Mouse (Mus musculus): ENCODE measurements around the gene Cst13. TPM values are rescaled to one million over a fixed set of nuclear protein-coding genes. Genes with fewer than 3 reads are reported as not detected.

Gene Cst13
- polyA plus RNA-seq, 1 experiment from 2014 or later: not detected

- peaks cover 26% of the 10 kb centered on the region for H3K4me1 ChIP-seq (ENCODE audit: insufficient read depth)
- no peaks in the 10 kb centered on the region for H3K9me3 ChIP-seq (ENCODE audit: low read length)
- H3K4me2 ChIP-seq (ENCODE audit: low read depth, low read length): peak overlapping the region; percentile 82
- 0 out of 2 replicates have a peak overlapping the region, but pooled peaks have one; percentile 26 for H3K27ac ChIP-seq (ENCODE audit: low read depth)
- H3K27me3 ChIP-seq (ENCODE audit: insufficient read depth, low read length): no peaks in the 10 kb centered on the region
- ATAC-seq (no peak), DNase-seq (no peak)
- WGBS (ENCODE audit: insufficient replicate concordance): 22% methylated on average over 3 of the region's 3 CpGs
- H3K9ac ChIP-seq (replicated peaks): peak overlapping the region; percentile 34; the same call in 1 of the 2 replicates
- H3K36me3 ChIP-seq (replicated peaks; ENCODE audit: insufficient read depth, low read length): peaks cover 14% of the 10 kb centered on the region
- H3K4me3 ChIP-seq (ENCODE audit: low read depth, low read length): peak overlapping the region; percentile 87
- TF ChIP-seq CTCF (IDR thresholded peaks at IDR 0.05; ENCODE audit: low read depth): no peak
- TF ChIP-seq EP300 (IDR thresholded peaks at IDR 0.05; ENCODE audit: low read depth): no peak
Observed at GRCm38 (mm10) chr2:148874224-148874616, 54.3 kb downstream of the Cst13 start.

GRCm38 (mm10) chr2:148874617-148875334 is 54.9 kb downstream of the Cst13 start:
- Histone ChIP-seq H3K4me1 (ENCODE audit: insufficient read depth) (peaks cover 28% of the 10 kb centered on the region), H3K4me2 (ENCODE audit: low read depth, low read length) (peak overlapping the region; percentile 82), H3K36me3 (replicated peaks; ENCODE audit: insufficient read depth, low read length) (peaks cover 14% of the 10 kb centered on the region), H3K4me3 (ENCODE audit: low read depth, low read length) (peak overlapping the region; percentile 87), H3K27ac (ENCODE audit: low read depth) (peak overlapping the region; percentile 91), H3K9ac (replicated peaks) (peak overlapping the region; percentile 80), H3K27me3 (ENCODE audit: insufficient read depth, low read length) (no peaks in the 10 kb centered on the region), H3K9me3 (ENCODE audit: low read length) (no peaks in the 10 kb centered on the region)
- ATAC-seq: peak; percentile 58
- no peak for TF ChIP-seq CTCF (IDR thresholded peaks at IDR 0.05; ENCODE audit: low read depth)
- no peak for TF ChIP-seq EP300 (IDR thresholded peaks at IDR 0.05; ENCODE audit: low read depth)
- WGBS (ENCODE audit: insufficient replicate concordance): 0% methylated on average over 34 of the region's 34 CpGs
- peak; percentile 24 for DNase-seq

- H3K4me1 ChIP-seq (ENCODE audit: insufficient read depth): peaks cover 28% of the 10 kb centered on the region
- peak; percentile 91 for ATAC-seq
- H3K27ac ChIP-seq (ENCODE audit: low read depth): peak within 1 kb of the TSS; percentile 91
- peak; percentile 93 for DNase-seq
- H3K9ac ChIP-seq (replicated peaks): peak within 1 kb of the TSS; percentile 80
- H3K4me3 ChIP-seq (ENCODE audit: low read depth, low read length): peak within 1 kb of the TSS; percentile 87
- H3K9me3 ChIP-seq (ENCODE audit: low read length): no peaks in the 10 kb centered on the region
- TF ChIP-seq CTCF (IDR thresholded peaks at IDR 0.05; ENCODE audit: low read depth) (peak; percentile 54), EP300 (IDR thresholded peaks at IDR 0.05; ENCODE audit: low read depth) (no peak)
- peak within 1 kb of the TSS; percentile 82 for H3K4me2 ChIP-seq (ENCODE audit: low read depth, low read length)
- 0% methylated on average over 18 of the region's 19 CpGs for WGBS (ENCODE audit: insufficient replicate concordance)
- H3K36me3 ChIP-seq (replicated peaks; ENCODE audit: insufficient read depth, low read length): peaks cover 14% of the 10 kb centered on the region
- H3K27me3 ChIP-seq (ENCODE audit: insufficient read depth, low read length): no peaks in the 10 kb centered on the region
Observed at GRCm38 (mm10) chr2:148875335-148875811, 55.5 kb downstream of the Cst13 start, which contains the start of gene Cst3. Cst3 (minus strand) TSS chr2:148875692.

- no peaks in the 10 kb centered on the region for H3K27me3 ChIP-seq (ENCODE audit: insufficient read depth, low read length)
- ATAC-seq: no peak
Observed at GRCm38 (mm10) chr2:148877016-148877770, 57.3 kb downstream of the Cst13 start.

DNA sequence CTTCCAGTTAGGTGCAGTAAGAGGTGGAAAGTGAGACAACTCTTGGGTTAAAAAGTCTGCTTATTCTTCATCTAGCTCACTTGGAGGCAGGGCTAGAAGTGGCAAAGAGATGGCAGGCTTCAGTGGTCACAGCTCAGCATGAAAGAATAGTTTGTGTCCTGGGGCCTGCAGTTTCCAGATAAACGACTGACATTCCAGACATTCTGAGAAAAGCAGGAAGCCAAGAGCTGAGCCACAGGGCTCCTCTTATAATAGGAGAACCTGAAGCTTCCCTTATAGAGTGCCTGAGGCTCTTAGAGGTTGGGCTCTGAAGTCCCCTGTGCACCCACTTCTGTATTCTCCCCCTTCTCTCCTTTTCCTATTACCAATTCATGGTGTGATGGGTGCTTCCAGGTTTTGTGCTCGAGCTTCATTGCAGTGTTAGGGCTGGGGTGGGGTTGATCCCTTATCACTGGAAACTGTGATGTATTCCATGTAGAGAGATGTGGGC is 58.8 kb downstream of the Cst13 start:
- Histone ChIP-seq H3K4me1 (ENCODE audit: insufficient read depth) (peaks cover 18% of the 10 kb centered on the region), H3K36me3 (replicated peaks; ENCODE audit: insufficient read depth, low read length) (no peaks in the 10 kb centered on the region), H3K9me3 (ENCODE audit: low read length) (no peaks in the 10 kb centered on the region), H3K27me3 (ENCODE audit: insufficient read depth, low read length) (no peaks in the 10 kb centered on the region), H3K27ac (ENCODE audit: low read depth) (no peak overlapping the region), H3K9ac (replicated peaks) (no peak overlapping the region), H3K4me3 (ENCODE audit: low read depth, low read length) (no peak overlapping the region), H3K4me2 (ENCODE audit: low read depth, low read length) (no peak overlapping the region)
- no peak for TF ChIP-seq CTCF (IDR thresholded peaks at IDR 0.05; ENCODE audit: low read depth)
- TF ChIP-seq EP300 (IDR thresholded peaks at IDR 0.05; ENCODE audit: low read depth): no peak
- DNase-seq (no peak), ATAC-seq (no peak)
- WGBS (ENCODE audit: insufficient replicate concordance): 14% methylated on average over 2 of the region's 2 CpGs

More at GRCm38 (mm10) chr2:148877016-148877770, 57.3 kb downstream of the Cst13 start:
- no peak for DNase-seq
- no peak overlapping the region for H3K9ac ChIP-seq (replicated peaks)
- H3K27ac ChIP-seq (ENCODE audit: low read depth): peak overlapping the region; percentile 37
- H3K9me3 ChIP-seq (ENCODE audit: low read length): no peaks in the 10 kb centered on the region
- TF ChIP-seq EP300 (IDR thresholded peaks at IDR 0.05; ENCODE audit: low read depth) (no peak), CTCF (IDR thresholded peaks at IDR 0.05; ENCODE audit: low read depth) (no peak)
- peaks cover 9% of the 10 kb centered on the region for H3K36me3 ChIP-seq (replicated peaks; ENCODE audit: insufficient read depth, low read length)
- 18% methylated on average over 3 of the region's 3 CpGs for WGBS (ENCODE audit: insufficient replicate concordance)
- H3K4me3 ChIP-seq (ENCODE audit: low read depth, low read length): no peak overlapping the region
- no peak overlapping the region for H3K4me2 ChIP-seq (ENCODE audit: low read depth, low read length)
- peaks cover 28% of the 10 kb centered on the region for H3K4me1 ChIP-seq (ENCODE audit: insufficient read depth)

DNA sequence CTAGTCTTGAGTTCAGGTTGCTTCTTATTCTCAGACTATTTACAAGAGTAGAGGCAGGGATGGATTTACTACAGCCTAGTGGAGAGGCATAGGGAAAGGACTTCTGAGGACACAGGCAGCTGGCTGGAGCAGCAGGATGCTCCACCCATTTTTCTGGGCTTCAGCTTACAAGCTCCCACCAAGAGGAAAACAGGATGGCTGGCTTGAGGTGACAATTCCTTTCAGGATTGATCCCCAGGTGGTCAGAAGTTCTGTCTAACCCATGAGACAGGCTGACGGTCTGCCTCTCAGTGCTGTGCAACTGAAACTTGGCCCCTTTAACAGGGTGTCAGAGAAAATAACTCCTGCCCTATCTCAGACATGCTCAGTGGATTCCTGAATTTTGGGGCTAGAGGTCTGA is 59.3 kb downstream of the Cst13 start:
- H3K27me3 ChIP-seq (ENCODE audit: insufficient read depth, low read length): no peaks in the 10 kb centered on the region
- no peak overlapping the region for H3K4me3 ChIP-seq (ENCODE audit: low read depth, low read length)
- no peaks in the 10 kb centered on the region for H3K36me3 ChIP-seq (replicated peaks; ENCODE audit: insufficient read depth, low read length)
- TF ChIP-seq EP300 (IDR thresholded peaks at IDR 0.05; ENCODE audit: low read depth) (no peak), CTCF (IDR thresholded peaks at IDR 0.05; ENCODE audit: low read depth) (no peak)
- no peaks in the 10 kb centered on the region for H3K9me3 ChIP-seq (ENCODE audit: low read length)
- WGBS (ENCODE audit: insufficient replicate concordance): 78% methylated on average over 1 of the region's 1 CpGs
- DNase-seq: no peak
- no peak overlapping the region for H3K4me2 ChIP-seq (ENCODE audit: low read depth, low read length)
- no peak overlapping the region for H3K9ac ChIP-seq (replicated peaks)
- H3K27ac ChIP-seq (ENCODE audit: low read depth): no peak overlapping the region
- peaks cover 13% of the 10 kb centered on the region for H3K4me1 ChIP-seq (ENCODE audit: insufficient read depth)
- no peak for ATAC-seq

Other genes starting within 250 kb of the Cst13 start
- gene Nxt1, start 147.5 kb upstream of the Cst13 start, polyA plus RNA-seq (2015; fragmentation: Nextera tagmentation; extraction: Ambion mirVana): 37.4 and 39.8 TPM in 2 replicates
- gene Gzf1, start 139.1 kb upstream of the Cst13 start, polyA plus RNA-seq (2015; fragmentation: Nextera tagmentation; extraction: Ambion mirVana): 14.3 and 15.4 TPM in 2 replicates
- gene Napb, start 87.6 kb upstream of the Cst13 start, polyA plus RNA-seq (2015; fragmentation: Nextera tagmentation; extraction: Ambion mirVana): 0.39 and 0.41 TPM in 2 replicates
- not detected in 2 replicates for gene Cstl1, start 69.7 kb upstream of the Cst13 start, polyA plus RNA-seq (2015; fragmentation: Nextera tagmentation; extraction: Ambion mirVana)
- gene Cst11, start 48.6 kb upstream of the Cst13 start, polyA plus RNA-seq (2015; fragmentation: Nextera tagmentation; extraction: Ambion mirVana): not detected in 2 replicates
- gene 8030411F24Rik, start 38.1 kb upstream of the Cst13 start, polyA plus RNA-seq (2015; fragmentation: Nextera tagmentation; extraction: Ambion mirVana): not detected in 2 replicates
- not detected in 2 replicates for gene Cst12, start 30.7 kb upstream of the Cst13 start, polyA plus RNA-seq (2015; fragmentation: Nextera tagmentation; extraction: Ambion mirVana)
- gene Cst8, start 21.3 kb upstream of the Cst13 start, polyA plus RNA-seq (2015; fragmentation: Nextera tagmentation; extraction: Ambion mirVana): 1.0 and 1.2 TPM in 2 replicates
- gene Cst9, start 15.1 kb downstream of the Cst13 start, polyA plus RNA-seq (2015; fragmentation: Nextera tagmentation; extraction: Ambion mirVana): 0.82 and 1.1 TPM in 2 replicates
- gene 9230104L09Rik, start 45.0 kb downstream of the Cst13 start, polyA plus RNA-seq (2015; fragmentation: Nextera tagmentation; extraction: Ambion mirVana): not detected in 2 replicates
- 296 and 313 TPM in 2 replicates for gene Cst3, start 55.6 kb downstream of the Cst13 start, polyA plus RNA-seq (2015; fragmentation: Nextera tagmentation; extraction: Ambion mirVana)
- gene Gm1330, start 183.2 kb downstream of the Cst13 start, polyA plus RNA-seq (2015; fragmentation: Nextera tagmentation; extraction: Ambion mirVana): not detected in 2 replicates
- not detected in 2 replicates for gene Gm10750, start 197.2 kb downstream of the Cst13 start, polyA plus RNA-seq (2015; fragmentation: Nextera tagmentation; extraction: Ambion mirVana)

Data from liver, postnatal 0 days (tissue).